Mouse (Mus musculus): ENCODE results near the gene Rpp25l. TPM values are rescaled to one million over a fixed set of nuclear protein-coding genes. Genes with fewer than 3 reads are reported as not detected.
A peak's percentile ranks its signal among the peaks of the same experiment; 100 is the strongest.
"Not testable (repeated sequence)": the region's sequence is repeated elsewhere in the genome, so short reads cannot be mapped to it uniquely, and the experiment has no call there.

Rpp25l gene
- total RNA-seq, 1 experiment from 2014 or later, result 30.1 TPM

GRCm38 (mm10) chr4:41737602-41738255 lies 24.4 kb upstream of the Rpp25l start:
- DNase-seq, result peak; percentile 83

GRCm38 (mm10) chr4:41731052-41731765 lies 17.9 kb upstream of the Rpp25l start, which contains the start of gene Arid3c:
TSS of gene Arid3c (minus strand) at chr4:41731142.
- DNase-seq, result no peak

- DNase-seq, result no peak
Observed at GRCm38 (mm10) chr4:41726826-41727621, 13.7 kb upstream of the Rpp25l start.

GRCm38 (mm10) chr4:41722918-41723351 lies 9.6 kb upstream of the Rpp25l start, which contains the start of gene Dctn3:
TSS of gene Dctn3 (minus strand) at chr4:41723170.
- peak; percentile 93 for DNase-seq

GRCm38 (mm10) chr4:41716834-41717233 lies 3.5 kb upstream of the Rpp25l start:
- DNase-seq, result no peak

GRCm38 (mm10) chr4:41715596-41715995 lies 2.3 kb upstream of the Rpp25l start:
- DNase-seq, result peak; percentile 57

- no peak for DNase-seq
Observed at GRCm38 (mm10) chr4:41715082-41715481, 1.7 kb upstream of the Rpp25l start.

- DNase-seq, result peak; percentile 80
Observed at GRCm38 (mm10) chr4:41714276-41714675, 942 bp upstream of the Rpp25l start.

GRCm38 (mm10) chr4:41712421-41713196 lies 725 bp downstream of the Rpp25l start:
- DNase-seq, result peak; percentile 34

- DNase-seq, result no peak
Observed at GRCm38 (mm10) chr4:41711705-41712375, 1.5 kb downstream of the Rpp25l start.

- no peak for DNase-seq
Observed at GRCm38 (mm10) chr4:41710229-41710628, 3.1 kb downstream of the Rpp25l start.

- peak; percentile 48 for DNase-seq
Observed at GRCm38 (mm10) chr4:41708192-41708745, 5.1 kb downstream of the Rpp25l start.

GRCm38 (mm10) chr4:41707011-41707535 lies 6.3 kb downstream of the Rpp25l start:
- peak; percentile 78 for DNase-seq

- DNase-seq, result no peak
Observed at GRCm38 (mm10) chr4:41705922-41706754, 7.2 kb downstream of the Rpp25l start.

GRCm38 (mm10) chr4:41704651-41705050 lies 8.7 kb downstream of the Rpp25l start:
- DNase-seq, result no peak

GRCm38 (mm10) chr4:41702226-41702625 lies 11.1 kb downstream of the Rpp25l start:
- DNase-seq, result not testable (repeated sequence)

GRCm38 (mm10) chr4:41700224-41700623 lies 13.1 kb downstream of the Rpp25l start:
- not testable (repeated sequence) for DNase-seq

- DNase-seq, result not testable (repeated sequence)
Observed at GRCm38 (mm10) chr4:41699783-41700182, 13.6 kb downstream of the Rpp25l start, which contains the start of gene Il11ra1. TSS of gene Il11ra1 (plus strand) at chr4:41699989.

GRCm38 (mm10) chr4:41698421-41699016 lies 14.8 kb downstream of the Rpp25l start:
- peak; percentile 67 for DNase-seq
